ENCODE assay signal across 12 mouse cellular contexts in the genomic region with DNA sequence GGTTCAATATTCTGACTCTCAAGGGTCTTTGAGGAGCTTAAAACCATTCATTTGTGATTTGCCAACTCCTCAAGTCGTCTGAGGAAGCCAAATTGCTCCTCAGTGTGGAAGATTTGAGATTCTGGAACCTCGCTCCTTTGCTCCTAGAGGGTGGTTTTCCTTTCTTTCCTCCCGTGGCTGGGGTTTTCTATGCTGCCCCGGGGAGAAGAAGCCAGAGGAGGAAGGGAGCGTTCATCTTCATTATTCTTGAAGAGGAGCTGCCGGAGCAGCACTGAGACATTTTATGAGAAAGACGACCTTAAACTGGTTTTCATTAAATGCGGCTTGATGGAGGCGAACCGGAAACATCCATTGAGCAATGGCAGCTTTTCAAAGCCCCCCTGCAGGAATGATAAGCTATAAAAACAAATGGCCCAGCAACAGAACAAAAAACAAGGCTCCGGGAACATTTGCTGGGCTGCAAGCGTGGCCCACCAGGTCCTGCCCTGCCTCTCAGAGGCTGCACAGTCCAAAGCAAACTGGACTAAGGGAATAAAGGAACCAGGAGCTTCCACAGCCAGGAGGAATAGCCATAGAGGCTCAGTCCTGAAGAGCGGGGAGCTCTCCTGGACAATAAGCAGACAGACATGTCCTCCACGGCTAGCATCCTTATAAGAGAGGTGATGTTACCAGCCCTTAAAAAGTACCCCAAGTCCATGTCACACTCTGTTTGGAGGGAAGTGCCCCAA.
DNase-seq lines count a peak whose midpoint lies in the region; ATAC-seq and TF ChIP-seq lines count a peak whose summit lies in the region.
"Had no signal": no experiment of that assay in that cellular context is flagged by ENCODE, and none has a peak within 500 bp of the region (broad histone marks: within the 10 kb centered on the region; RNA-seq: fewer than 3 reads in every experiment).

No protein-coding gene starts in this region.

- no peak overlapping the region for H3K4me2 ChIP-seq in hindbrain, embryonic 12.5 days (replicated peaks)
- H3K4me2 ChIP-seq in embryonic facial prominence, embryonic 15.5 days (replicated peaks): no peak overlapping the region
- no peak overlapping the region for H3K4me2 ChIP-seq in limb, embryonic 11.5 days (ENCODE audit: low read depth, severe bottlenecking)
- no peak overlapping the region for H3K4me2 ChIP-seq in liver, postnatal 0 days (ENCODE audit: low read depth, low read length)
- H3K4me2 ChIP-seq: heart, embryonic 15.5 days; lung, embryonic 15.5 days had no signal

- 0 out of 2 replicates have a peak overlapping the region, but pooled peaks have one; percentile 8 for H3K27ac ChIP-seq in hindbrain, embryonic 10.5 days
- no peak overlapping the region for H3K27ac ChIP-seq in hindbrain, embryonic 12.5 days
- H3K27ac ChIP-seq in embryonic facial prominence, embryonic 15.5 days (replicated peaks): 0 out of 2 replicates have a peak overlapping the region, but pooled peaks have one; percentile 22
- 0 out of 2 replicates have a peak overlapping the region, but pooled peaks have one; percentile 51 for H3K27ac ChIP-seq in limb, embryonic 11.5 days (replicated peaks; ENCODE audit: low read depth, low read length)
- no peak overlapping the region for H3K27ac ChIP-seq in liver, postnatal 0 days (ENCODE audit: low read depth)
- H3K27ac ChIP-seq: heart, embryonic 15.5 days; lung, embryonic 15.5 days had no signal

- WGBS in hindbrain, embryonic 10.5 days: 29% methylated on average over 14 of the region's 14 CpGs
- WGBS in hindbrain, embryonic 12.5 days: 22% methylated on average over 14 of the region's 14 CpGs
- 45% methylated on average over 14 of the region's 14 CpGs for WGBS in embryonic facial prominence, embryonic 15.5 days
- WGBS in limb, embryonic 11.5 days: 17% methylated on average over 14 of the region's 14 CpGs
- 57% methylated on average over 14 of the region's 14 CpGs for WGBS in liver, postnatal 0 days (ENCODE audit: insufficient replicate concordance)

- no peak for TF ChIP-seq POLR2A in brain, embryonic 14.5 days (IDR thresholded peaks at IDR 0.05; ENCODE audit: borderline replicate concordance, extremely low read depth, insufficient read depth, insufficient read length, poor library complexity, severe bottlenecking)

- H3K36me3 ChIP-seq in hindbrain, embryonic 10.5 days: no peaks in the 10 kb centered on the region
- H3K36me3 ChIP-seq in hindbrain, embryonic 12.5 days: no peaks in the 10 kb centered on the region
- no peaks in the 10 kb centered on the region for H3K36me3 ChIP-seq in embryonic facial prominence, embryonic 15.5 days
- H3K36me3 ChIP-seq in limb, embryonic 11.5 days (ENCODE audit: control insufficient read depth, insufficient read depth, low read length): no peaks in the 10 kb centered on the region
- no peaks in the 10 kb centered on the region for H3K36me3 ChIP-seq in liver, postnatal 0 days (replicated peaks; ENCODE audit: insufficient read depth, low read length)
- H3K36me3 ChIP-seq: heart, embryonic 15.5 days; lung, embryonic 15.5 days had no signal

- H3K27me3 ChIP-seq in hindbrain, embryonic 10.5 days (ENCODE audit: insufficient read depth, poor library complexity, severe bottlenecking): peaks cover 55% of the 10 kb centered on the region
- H3K27me3 ChIP-seq in hindbrain, embryonic 12.5 days: peaks cover 59% of the 10 kb centered on the region
- no peaks in the 10 kb centered on the region for H3K27me3 ChIP-seq in embryonic facial prominence, embryonic 15.5 days
- no peaks in the 10 kb centered on the region for H3K27me3 ChIP-seq in limb, embryonic 11.5 days (ENCODE audit: control insufficient read depth, insufficient read depth, low read length)
- H3K27me3 ChIP-seq in liver, postnatal 0 days (ENCODE audit: insufficient read depth, low read length): no peaks in the 10 kb centered on the region
- H3K27me3 ChIP-seq: lung, embryonic 15.5 days; megakaryocyte, embryonic 14.5 days had no signal

- no peak for TF ChIP-seq CTCF in brain, embryonic 14.5 days (IDR thresholded peaks at IDR 0.05; ENCODE audit: borderline replicate concordance, extremely low read depth, insufficient read depth, insufficient read length)
- no peak for TF ChIP-seq CTCF in liver, postnatal 0 days (IDR thresholded peaks at IDR 0.05; ENCODE audit: low read depth)

- TF ChIP-seq EP300 in liver, postnatal 0 days (IDR thresholded peaks at IDR 0.05; ENCODE audit: low read depth): no peak

- no peak overlapping the region for H3K4me3 ChIP-seq in hindbrain, embryonic 10.5 days
- no peak overlapping the region for H3K4me3 ChIP-seq in hindbrain, embryonic 12.5 days
- no peak overlapping the region for H3K4me3 ChIP-seq in embryonic facial prominence, embryonic 15.5 days (replicated peaks)
- H3K4me3 ChIP-seq in limb, embryonic 11.5 days (ENCODE audit: low read depth, low read length): no peak overlapping the region
- H3K4me3 ChIP-seq in liver, postnatal 0 days (ENCODE audit: low read depth, low read length): no peak overlapping the region
- H3K4me3 ChIP-seq: heart, embryonic 15.5 days; lung, embryonic 15.5 days; megakaryocyte, embryonic 14.5 days had no signal

- no peak overlapping the region for H3K9ac ChIP-seq in hindbrain, embryonic 12.5 days
- H3K9ac ChIP-seq in embryonic facial prominence, embryonic 15.5 days: no peak overlapping the region
- H3K9ac ChIP-seq in limb, embryonic 11.5 days (ENCODE audit: low read length): no peak overlapping the region
- no peak overlapping the region for H3K9ac ChIP-seq in liver, postnatal 0 days (replicated peaks)
- H3K9ac ChIP-seq: heart, embryonic 15.5 days; lung, embryonic 15.5 days had no signal

- ATAC-seq in hindbrain, embryonic 12.5 days (ENCODE audit: low FRiP score): no peak
- no peak for ATAC-seq in embryonic facial prominence, embryonic 15.5 days (ENCODE audit: insufficient number of reproducible peaks, low FRiP score, low TSS enrichment, low read depth)
- no peak for ATAC-seq in limb, embryonic 11.5 days (ENCODE audit: insufficient number of reproducible peaks, low FRiP score, low TSS enrichment, low read depth)
- no peak for ATAC-seq in liver, postnatal 0 days
- ATAC-seq: intestine, postnatal 0 days had no signal

- H3K9me3 ChIP-seq in hindbrain, embryonic 10.5 days: 0 out of 2 replicates have a peak, but pooled peaks cover 2% of the 10 kb centered on the region
- H3K9me3 ChIP-seq in hindbrain, embryonic 12.5 days (replicated peaks): no peaks in the 10 kb centered on the region
- H3K9me3 ChIP-seq in embryonic facial prominence, embryonic 15.5 days (replicated peaks): no peaks in the 10 kb centered on the region
- H3K9me3 ChIP-seq in limb, embryonic 11.5 days (ENCODE audit: control insufficient read depth, low read length): no peaks in the 10 kb centered on the region
- no peaks in the 10 kb centered on the region for H3K9me3 ChIP-seq in liver, postnatal 0 days (ENCODE audit: low read length)
- H3K9me3 ChIP-seq: heart, embryonic 15.5 days; lung, embryonic 15.5 days had no signal

- H3K4me1 ChIP-seq in hindbrain, embryonic 10.5 days (replicated peaks): peaks cover 35% of the 10 kb centered on the region
- peaks cover 14% of the 10 kb centered on the region; the same call in 1 of the 2 replicates for H3K4me1 ChIP-seq in hindbrain, embryonic 12.5 days
- peaks cover 24% of the 10 kb centered on the region for H3K4me1 ChIP-seq in embryonic facial prominence, embryonic 15.5 days
- peaks cover 31% of the 10 kb centered on the region for H3K4me1 ChIP-seq in limb, embryonic 11.5 days (ENCODE audit: control insufficient read depth, insufficient read depth, low read length)
- no peaks in the 10 kb centered on the region for H3K4me1 ChIP-seq in liver, postnatal 0 days (ENCODE audit: insufficient read depth)
- H3K4me1 ChIP-seq: lung, embryonic 15.5 days; megakaryocyte, embryonic 14.5 days had no signal

- DNase-seq in hindbrain, embryonic 10.5 days (ENCODE audit: low spot score): no peak
- DNase-seq in brain, embryonic 14.5 days (ENCODE audit: low read depth): peak; percentile 27
- no peak for DNase-seq in limb, embryonic 11.5 days (ENCODE audit: low spot score)
- DNase-seq in cerebellum, adult 8-10 months: no peak
- no peak for DNase-seq in liver, postnatal 0 days
- DNase-seq in right cerebral cortex, postnatal 36 days (ENCODE audit: low spot score in 2 of 2): no peak

Comparison
In these comparisons a context has a peak if more than half of its experiments do, and no peak if none do; other contexts are left out.
1. H3K27ac ChIP-seq: peak in hindbrain, embryonic 10.5 days (single experiment), embryonic facial prominence, embryonic 15.5 days (single experiment) and limb, embryonic 11.5 days (single experiment); none in hindbrain, embryonic 12.5 days (single experiment) and liver, postnatal 0 days (single experiment).